Mouse (Mus musculus): ENCODE data around the gene Chst4.

- no peak for TF ChIP-seq CTCF (IDR thresholded peaks at IDR 0.05)
- TF ChIP-seq POLR2A (IDR thresholded peaks at IDR 0.05; ENCODE audit: insufficient read depth, low read depth, low read length), result no peak
Observed at GRCm38 (mm10) chr8:110004300-110004699, 35.2 kb downstream of the Chst4 start.

Data from heart, adult 2 months (tissue).